Mouse (Mus musculus): ENCODE results near the gene Gm10322. TPM values are rescaled to one million over a fixed set of nuclear protein-coding genes. Genes with fewer than 3 reads are reported as not detected.

The Gm10322 gene
- polyA plus RNA-seq, 1 experiment from 2014 or later, result not detected

DNA sequence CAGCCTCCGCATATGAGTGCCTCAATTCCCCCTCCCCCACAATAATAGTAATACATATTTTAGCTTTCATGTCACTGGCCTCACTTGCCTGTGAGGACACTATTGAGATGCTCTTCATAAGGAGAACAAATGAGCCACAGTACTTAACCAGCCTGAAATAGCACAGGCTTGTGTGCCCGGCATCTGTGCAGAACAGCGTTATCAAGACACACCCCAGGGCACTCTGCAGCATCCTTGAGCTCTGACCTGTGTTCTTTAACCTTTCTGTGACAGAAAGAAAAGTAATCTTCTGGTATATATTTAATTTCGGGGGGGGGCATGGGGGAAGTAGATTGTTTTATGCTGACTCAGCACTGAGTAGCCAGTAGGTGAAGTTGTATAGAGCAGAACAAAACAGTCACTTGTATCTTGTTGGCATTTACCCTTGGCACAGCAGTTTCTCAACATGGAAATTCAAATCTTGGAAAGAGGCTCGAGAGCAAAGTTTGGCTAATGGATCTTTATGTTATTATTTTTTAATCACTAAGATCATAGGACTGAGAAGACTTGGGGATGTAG, 31.0 kb downstream of the Gm10322 start:
- Histone ChIP-seq H3K79me2 (ENCODE audit: inconsistent target) (no peaks in the 10 kb centered on the region), H3K27ac (no peak overlapping the region), H3K36me3 (ENCODE audit: inconsistent target) (no peaks in the 10 kb centered on the region), H3K4me3 (ENCODE audit: inconsistent target) (no peak overlapping the region)
- 90% methylated on average over 3 of the region's 5 CpGs for WGBS (ENCODE audit: missing documents)

- WGBS (ENCODE audit: missing documents), result 40% methylated on average over 13 of the region's 13 CpGs
- no peaks in the 10 kb centered on the region for H3K36me3 ChIP-seq (ENCODE audit: inconsistent target)
- H3K79me2 ChIP-seq (ENCODE audit: inconsistent target), result no peaks in the 10 kb centered on the region
- H3K4me3 ChIP-seq (ENCODE audit: inconsistent target), result no peak overlapping the region
- H3K27ac ChIP-seq, result no peak overlapping the region
Observed at GRCm38 (mm10) chr10:59656799-59657198, 40.9 kb downstream of the Gm10322 start.

DNA sequence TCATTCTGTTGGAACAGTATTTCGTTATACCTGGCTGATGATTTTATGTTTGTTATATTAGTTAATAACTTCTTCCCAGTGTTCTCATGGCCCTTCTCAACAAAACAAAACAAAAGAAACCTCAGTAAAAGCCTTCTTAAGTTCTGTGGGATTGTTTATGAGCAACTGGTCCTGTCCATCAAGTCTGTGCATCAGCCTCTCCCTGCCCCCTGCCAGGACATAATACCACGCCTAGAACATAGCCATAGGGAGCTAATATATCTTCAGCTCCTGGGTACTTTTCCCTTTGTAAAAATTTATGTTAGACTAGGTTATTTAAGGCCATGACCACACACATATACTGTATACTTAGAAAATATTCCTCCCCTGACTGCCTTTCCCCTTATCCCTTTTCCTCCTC, 48.9 kb downstream of the Gm10322 start:
- Histone ChIP-seq H3K27ac (no peak overlapping the region), H3K36me3 (ENCODE audit: inconsistent target) (no peaks in the 10 kb centered on the region), H3K79me2 (ENCODE audit: inconsistent target) (no peaks in the 10 kb centered on the region), H3K4me3 (ENCODE audit: inconsistent target) (no peak overlapping the region)
- 93% methylated on average over 2 of the region's 2 CpGs for WGBS (ENCODE audit: missing documents)

DNA sequence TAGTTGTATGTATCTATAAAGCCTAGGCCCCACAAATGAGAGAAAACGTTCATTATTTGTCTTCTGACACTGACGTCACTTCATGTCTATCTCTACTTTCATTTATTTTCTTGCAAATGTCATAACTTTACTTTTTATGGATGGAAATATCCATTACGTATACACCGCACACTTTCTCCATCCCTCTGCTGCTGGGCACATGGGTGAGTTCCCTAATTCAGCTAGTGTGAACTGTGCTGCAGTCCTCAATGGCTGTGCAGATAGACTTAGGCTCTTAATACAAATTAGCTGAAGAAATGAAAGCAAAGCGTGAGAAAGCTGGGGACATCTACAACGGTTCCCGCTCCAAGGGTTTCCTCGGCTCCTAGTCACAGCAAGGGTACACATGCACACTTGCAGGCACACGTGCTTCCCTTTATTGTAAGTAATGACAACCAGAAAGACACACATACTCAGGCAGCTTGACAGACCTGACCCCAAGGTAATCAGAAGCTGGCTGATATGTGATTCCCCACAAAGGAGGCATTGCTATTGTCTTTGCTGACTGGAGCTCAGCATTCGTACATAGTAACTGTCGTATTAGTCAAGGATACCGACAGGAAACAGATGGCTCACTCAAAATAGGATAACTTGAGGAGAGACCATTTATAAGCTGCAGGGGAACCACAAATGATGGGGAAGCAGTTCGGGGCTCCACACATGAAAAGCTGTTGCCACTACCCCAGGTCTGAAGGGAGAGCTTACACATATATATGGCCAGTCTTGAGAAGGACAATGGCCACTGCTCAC, 49.8 kb downstream of the Gm10322 start:
- 28% methylated on average over 13 of the region's 13 CpGs for WGBS (ENCODE audit: missing documents)
- Histone ChIP-seq H3K36me3 (ENCODE audit: inconsistent target) (no peaks in the 10 kb centered on the region), H3K79me2 (ENCODE audit: inconsistent target) (no peaks in the 10 kb centered on the region), H3K4me3 (ENCODE audit: inconsistent target) (no peak overlapping the region), H3K27ac (no peak overlapping the region)

Other genes starting within 250 kb of the Gm10322 start
- gene Gm10273, start 220.4 kb upstream of the Gm10322 start, polyA plus RNA-seq (2018), result 4.2 to 8.9 TPM (median 7.0 TPM) in 3 replicates
- gene Pla2g12b, start 212.4 kb upstream of the Gm10322 start, polyA plus RNA-seq (2018), result not detected in 3 replicates
- gene Oit3, start 174.3 kb upstream of the Gm10322 start, polyA plus RNA-seq (2018), result 0.91 to 7.3 TPM (median 4.0 TPM) in 3 replicates
- gene Mcu, start 629 bp downstream of the Gm10322 start, polyA plus RNA-seq (2018), result 5.3 to 18.7 TPM (median 7.3 TPM) in 3 replicates
- 42.3 to 52.7 TPM (median 49.5 TPM) in 3 replicates for gene Micu1, start 86.4 kb downstream of the Gm10322 start, polyA plus RNA-seq (2018)